ENCODE assay signal across 9 mouse cellular contexts in the genomic region with DNA sequence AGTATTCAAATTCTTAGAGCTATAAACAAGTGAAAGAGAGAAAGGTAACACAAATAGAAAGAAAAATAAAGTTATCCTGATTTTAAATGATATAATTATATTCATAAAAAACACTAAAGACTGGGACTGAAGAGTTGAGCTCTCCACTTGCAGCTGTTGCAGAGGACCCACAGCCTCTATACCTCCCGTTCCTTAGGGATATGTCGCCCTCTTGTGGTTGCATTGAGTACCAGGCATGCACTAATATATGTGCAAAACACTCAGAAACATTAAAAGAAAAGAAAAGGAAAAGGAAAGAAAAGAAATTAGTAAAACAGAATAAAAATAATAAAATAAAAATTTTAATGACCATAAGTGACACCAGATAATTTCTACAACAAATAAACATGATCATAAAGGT.
A peak's percentile ranks its signal among the peaks of the same experiment; 100 is the strongest.
DNase-seq lines count a peak whose midpoint lies in the region; ATAC-seq and TF ChIP-seq lines count a peak whose summit lies in the region.
"Had no signal": no experiment of that assay in that cellular context is flagged by ENCODE, and none has a peak within 500 bp of the region (broad histone marks: within the 10 kb centered on the region; RNA-seq: fewer than 3 reads in every experiment).

No protein-coding gene starts in this region.

- peak; percentile 52 for TF ChIP-seq CTCF in left cerebral cortex, adult 2 months (IDR thresholded peaks at IDR 0.05)

- H3K4me3 ChIP-seq in left cerebral cortex, adult 2 months = no peak overlapping the region
- H3K4me3 ChIP-seq: heart, embryonic 15.5 days had no signal

- H3K27ac ChIP-seq in left cerebral cortex, adult 2 months = no peak overlapping the region
- H3K27ac ChIP-seq: heart, embryonic 15.5 days had no signal

- intact Hi-C loops in left cerebral cortex, adult 2 months (cut with DNase I) = no loop called here

- DNase-seq in adrenal gland, adult 2 months = peak; percentile 6
- DNase-seq in adrenal gland, postnatal 4 days (ENCODE audit: low spot score in 2 of 2) = no peak
- DNase-seq in left cerebral cortex, adult 2 months (ENCODE audit: extremely low spot score in 1 of 2, low spot score in 2 of 2) = no peak
- DNase-seq in left cerebral cortex, adult 11 months (ENCODE audit: low spot score) = no peak
- DNase-seq in R1 (ENCODE audit: low read depth, low spot score) = peak; percentile 58
- peak; percentile 40 for DNase-seq in heart, postnatal 4 days
- peak; percentile 65 for DNase-seq in splenic B cell, adult 2 months (ENCODE audit: low read depth, low spot score)

- H3K36me3 ChIP-seq in splenic B cell, adult 2 months (ENCODE audit: control insufficient read depth, insufficient read depth, low read length, poor library complexity, severe bottlenecking) = no peaks in the 10 kb centered on the region
- H3K36me3 ChIP-seq: heart, embryonic 15.5 days had no signal

- ATAC-seq in granulocyte monocyte progenitor cell, adult 5-6 weeks (replicated peaks; ENCODE audit: poor library complexity, severe bottlenecking) = no peak

- no peaks in the 10 kb centered on the region for H3K27me3 ChIP-seq in splenic B cell, adult 2 months (ENCODE audit: control insufficient read depth, insufficient read depth, low read length, poor library complexity, severe bottlenecking)
- H3K27me3 ChIP-seq: heart, embryonic 15.5 days had no signal

Comparison
In these comparisons a context has a peak if more than half of its experiments do, and no peak if none do; other contexts are left out.
1. DNase-seq: peak in adrenal gland, adult 2 months (single experiment), R1 (single experiment), heart, postnatal 4 days (single experiment) and splenic B cell, adult 2 months (single experiment); none in adrenal gland, postnatal 4 days (0 of 2), left cerebral cortex, adult 2 months (0 of 2) and left cerebral cortex, adult 11 months (single experiment).